Mouse (Mus musculus) kidney, adult 2 months (tissue): Measurements from ENCODE around the gene Rnf149. TPM values are rescaled to one million over a fixed set of nuclear protein-coding genes. Genes with fewer than 3 reads are reported as not detected.

Source experiments
- DNase-seq: peaks from one replicate; pipeline ENCODE4 v3.0.0; 2021
- H3K27ac ChIP-seq: fragments of 200-500 bp; 2 replicates; pipeline ENCODE4 v1.5.1; 2012; ENCODE audit warnings: low read depth, low read length, control low read depth, inconsistent platforms; ENCODE audit not compliant: insufficient read depth
- H3K27me3 ChIP-seq: fragments of 200-500 bp; replicated peaks from 2 replicates; pipeline ENCODE4 v1.6.1; 2012; ENCODE audit warnings: mild to moderate bottlenecking, moderate library complexity, low read length, inconsistent platforms; ENCODE audit not compliant: control insufficient read depth, insufficient read depth
- H3K36me3 ChIP-seq: fragments of 200-500 bp; 2 replicates; pipeline ENCODE4 v1.6.1; 2012; ENCODE audit warnings: mild to moderate bottlenecking, moderate library complexity, low read length, inconsistent platforms; ENCODE audit not compliant: control insufficient read depth, insufficient read depth
- H3K4me1 ChIP-seq: fragments of 200-500 bp; 2 replicates; pipeline ENCODE4 v1.6.1; 2011; ENCODE audit warnings: low read length; ENCODE audit not compliant: control insufficient read depth, insufficient read depth
- H3K4me3 ChIP-seq: fragments of 200-500 bp; 2 replicates; pipeline ENCODE4 v1.5.1; 2011; ENCODE audit warnings: mild to moderate bottlenecking, low read depth, low read length, control low read depth; ENCODE audit not compliant: insufficient read depth
- CTCF ChIP-seq: fragments of 200-500 bp; conservative IDR thresholded peaks from 2 replicates; pipeline ENCODE4 v1.5.1; 2011; ENCODE audit warnings: low read depth, mild to moderate bottlenecking, control low read depth, low read length, moderate library complexity, mixed read lengths; ENCODE audit not compliant: insufficient read depth, insufficient read length
- POLR2A ChIP-seq: fragments of 200-500 bp; IDR thresholded peaks from one replicate; pipeline ENCODE4 v1.6.1; 2011; ENCODE audit warnings: low read depth, low read length, control low read depth
- WGBS: fragments of 180-500 bp; shearing (Covaris S2); methylation state at CpG from one replicate; pipeline ENCODE4 v1.1.7; 2018; 5-methylcytosine and 5-hydroxymethylcytosine counted together
- polyA plus RNA-seq: library from polyadenylated mRNA; depleted of rRNA; stranded (reverse); fragments of >200 nt; gene quantifications from 2 replicates; pipeline ENCODE4 v1.2.3, GENCODE M21; 2012; rRNA removed

Gene Rnf149
- polyA plus RNA-seq, result 30.3 and 33.7 TPM in 2 replicates

- DNase-seq, result peak; percentile 96
- Histone ChIP-seq H3K4me3 (peak within 1 kb of the TSS; percentile 90), H3K4me1 (peaks cover 13% of the 10 kb centered on the region; the same call in 1 of the 2 replicates), H3K27ac (peak within 1 kb of the TSS; percentile 87), H3K36me3 (no peaks in the 10 kb centered on the region), H3K27me3 (no peaks in the 10 kb centered on the region)
- TF ChIP-seq POLR2A (peak; percentile 54), CTCF (no peak)
- WGBS, result under 1% methylated on average over 49 of the region's 49 CpGs
Observed at GRCm38 (mm10) chr1:39577253-39577705, at the start of gene Rnf149. TSS of gene Rnf149 (minus strand) at chr1:39577405.

- Histone ChIP-seq H3K4me3 (no peak overlapping the region), H3K27me3 (no peaks in the 10 kb centered on the region), H3K36me3 (no peaks in the 10 kb centered on the region), H3K4me1 (no peaks in the 10 kb centered on the region), H3K27ac (no peak overlapping the region)
- no peak for TF ChIP-seq CTCF
- no peak for TF ChIP-seq POLR2A
- 49% methylated on average over 3 of the region's 3 CpGs for WGBS
- no peak for DNase-seq
Observed at GRCm38 (mm10) chr1:39625491-39625890, 48.3 kb upstream of the Rnf149 start.

DNA sequence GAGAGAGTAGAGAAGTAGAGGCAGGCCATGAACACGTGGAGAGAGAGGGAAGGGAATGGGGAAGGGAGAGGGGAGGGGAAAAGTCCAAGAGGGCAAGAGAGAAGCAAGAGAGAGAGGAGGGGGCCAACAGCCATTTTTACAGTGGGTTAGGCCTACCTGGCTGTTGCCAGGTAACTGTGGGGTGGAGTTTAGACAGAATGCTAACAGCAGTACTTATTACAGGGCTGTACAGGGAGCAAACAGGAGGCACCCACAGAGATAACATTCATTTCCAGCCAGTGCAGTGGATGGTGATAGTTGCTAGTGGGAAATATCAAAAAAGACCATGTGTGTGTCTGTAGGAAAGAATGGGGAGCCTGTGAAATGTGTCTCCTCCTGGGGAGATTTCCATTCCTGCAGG is 46.5 kb upstream of the Rnf149 start:
- H3K27me3 ChIP-seq, result no peaks in the 10 kb centered on the region
- WGBS, result 54% methylated on average over 1 of the region's 1 CpGs
- TF ChIP-seq CTCF, result no peak
- no peak for TF ChIP-seq POLR2A
- no peaks in the 10 kb centered on the region for H3K36me3 ChIP-seq
- H3K4me3 ChIP-seq, result no peak overlapping the region
- H3K4me1 ChIP-seq, result no peaks in the 10 kb centered on the region
- DNase-seq, result no peak
- H3K27ac ChIP-seq, result no peak overlapping the region

- no peak overlapping the region for H3K27ac ChIP-seq
- no peaks in the 10 kb centered on the region for H3K36me3 ChIP-seq
- WGBS, result 97% methylated on average over 5 of the region's 5 CpGs
- no peaks in the 10 kb centered on the region for H3K27me3 ChIP-seq
- TF ChIP-seq CTCF, result no peak
- no peak for TF ChIP-seq POLR2A
- no peak for DNase-seq
- H3K4me1 ChIP-seq, result no peaks in the 10 kb centered on the region
- H3K4me3 ChIP-seq, result no peak overlapping the region
Observed at GRCm38 (mm10) chr1:39623106-39623505, 45.9 kb upstream of the Rnf149 start.

GRCm38 (mm10) chr1:39618524-39618923 is 41.3 kb upstream of the Rnf149 start:
- Histone ChIP-seq H3K36me3 (no peaks in the 10 kb centered on the region), H3K27me3 (no peaks in the 10 kb centered on the region), H3K4me1 (peaks cover 2% of the 10 kb centered on the region; the same call in 1 of the 2 replicates), H3K4me3 (no peak overlapping the region), H3K27ac (no peak overlapping the region)
- TF ChIP-seq CTCF (no peak), POLR2A (no peak)
- 33% methylated on average over 8 of the region's 8 CpGs for WGBS
- DNase-seq, result peak; percentile 8

- Histone ChIP-seq H3K27ac (no peak overlapping the region), H3K27me3 (no peaks in the 10 kb centered on the region), H3K36me3 (no peaks in the 10 kb centered on the region), H3K4me1 (peaks cover 11% of the 10 kb centered on the region; the same call in 1 of the 2 replicates), H3K4me3 (no peak overlapping the region)
- DNase-seq, result no peak
- no peak for TF ChIP-seq CTCF
- no peak for TF ChIP-seq POLR2A
- WGBS, result 71% methylated on average over 6 of the region's 6 CpGs
Observed at GRCm38 (mm10) chr1:39615526-39615925, 38.3 kb upstream of the Rnf149 start.

DNA sequence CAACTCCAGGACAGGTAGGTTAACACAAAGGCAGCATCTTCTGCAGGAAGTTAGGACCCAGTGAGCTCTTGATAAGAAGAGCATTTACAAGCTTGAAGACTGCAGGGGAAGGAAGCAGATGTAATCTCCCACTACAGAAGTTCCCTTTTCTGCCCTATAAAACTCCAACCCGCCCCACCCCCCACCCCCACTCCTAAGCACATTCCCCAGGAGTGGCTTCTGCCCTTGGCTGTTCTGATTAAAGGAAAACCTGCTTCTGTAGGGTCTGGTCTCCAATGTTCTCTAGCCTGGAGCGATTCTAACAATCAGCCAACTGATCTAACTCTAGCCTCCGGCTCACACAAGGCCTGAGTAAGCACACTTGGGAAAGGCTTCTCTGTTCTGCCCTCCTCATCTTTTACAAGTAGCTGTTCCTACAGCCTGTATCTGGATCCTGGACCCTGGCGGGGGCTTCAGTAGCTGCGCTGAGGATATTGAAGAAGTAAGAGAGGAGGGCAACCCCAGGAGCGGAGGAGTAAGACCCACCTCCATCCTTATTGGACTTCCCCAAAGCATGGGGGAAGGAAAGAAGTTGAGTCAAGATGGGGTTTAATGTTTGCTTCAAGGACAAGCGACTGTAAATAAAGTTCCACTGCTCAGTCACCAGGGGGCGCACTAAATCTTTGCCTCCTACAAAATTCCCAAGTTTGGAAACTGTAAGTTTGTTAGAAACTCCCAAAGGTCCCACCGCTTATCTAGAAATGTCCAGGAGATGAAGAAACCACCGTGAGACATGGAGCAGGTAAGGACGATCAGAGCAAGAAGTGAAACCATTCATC is 37.5 kb upstream of the Rnf149 start:
- Histone ChIP-seq H3K4me3 (no peak overlapping the region), H3K36me3 (no peaks in the 10 kb centered on the region), H3K27me3 (no peaks in the 10 kb centered on the region), H3K4me1 (peaks cover 11% of the 10 kb centered on the region; the same call in 1 of the 2 replicates), H3K27ac (no peak overlapping the region; the same call in 1 of the 2 replicates)
- 21% methylated on average over 11 of the region's 11 CpGs for WGBS
- TF ChIP-seq POLR2A (no peak), CTCF (0 out of 2 replicates have a peak, but pooled peaks have one; percentile 16)
- peak; percentile 18 for DNase-seq
